Mouse (Mus musculus) hindbrain, embryonic 13.5 days (tissue): ENCODE data around the gene Rnase12. TPM values are rescaled to one million over a fixed set of nuclear protein-coding genes. Genes with fewer than 3 reads are reported as not detected.

Source experiments
- ATAC-seq: fragments of 200-750 bp; cut with Nextera tagmentation; 2 replicates; pipeline ENCODE4 v1.8.0; 2017; ENCODE audit warnings: moderate TSS enrichment; ENCODE audit not compliant: low FRiP score
- H3K27ac ChIP-seq: fragments of 300-500 bp; sonication (generic); 2 replicates; pipeline ENCODE4 v1.5.1; 2015; ENCODE audit warnings: inconsistent platforms, mild to moderate bottlenecking, moderate library complexity
- H3K27me3 ChIP-seq: fragments of 300-500 bp; sonication (generic); 2 replicates; pipeline ENCODE4 v1.6.1; 2015; ENCODE audit warnings: mild to moderate bottlenecking, inconsistent platforms
- H3K36me3 ChIP-seq: fragments of 300-500 bp; sonication (generic); 2 replicates; pipeline ENCODE4 v1.6.1; 2015; ENCODE audit warnings: mild to moderate bottlenecking, inconsistent platforms
- H3K4me1 ChIP-seq: fragments of 300-500 bp; sonication (generic); replicated peaks from 2 replicates; pipeline ENCODE4 v1.6.1; 2015; ENCODE audit warnings: inconsistent platforms
- H3K4me2 ChIP-seq: fragments of 300-500 bp; sonication (generic); 2 replicates; pipeline ENCODE4 v1.6.1; 2015; ENCODE audit warnings: inconsistent platforms, mild to moderate bottlenecking, moderate library complexity
- H3K4me3 ChIP-seq: fragments of 300-500 bp; sonication (generic); 2 replicates; pipeline ENCODE4 v1.5.1; 2015; ENCODE audit warnings: mild to moderate bottlenecking, inconsistent platforms
- H3K9ac ChIP-seq: fragments of 300-500 bp; sonication (generic); 2 replicates; pipeline ENCODE4 v1.6.1; 2015; ENCODE audit warnings: mild to moderate bottlenecking, inconsistent platforms
- H3K9me3 ChIP-seq: fragments of 300-500 bp; sonication (generic); 2 replicates; pipeline ENCODE4 v1.6.1; 2016; ENCODE audit warnings: inconsistent platforms
- WGBS: fragments of 180-500 bp; shearing (Covaris S2); methylation state at CpG from one replicate; pipeline ENCODE4 v1.1.7; 2015; 5-methylcytosine and 5-hydroxymethylcytosine counted together
- polyA plus RNA-seq: library from polyadenylated mRNA; unstranded; fragments of >200 nt; fragmentation: Nextera tagmentation; extraction: Ambion mirVana; gene quantifications from 2 replicates; pipeline ENCODE4 v1.2.1, GENCODE M21; 2015

Gene Rnase12
- polyA plus RNA-seq, 1 experiment from 2014 or later, result not detected

DNA sequence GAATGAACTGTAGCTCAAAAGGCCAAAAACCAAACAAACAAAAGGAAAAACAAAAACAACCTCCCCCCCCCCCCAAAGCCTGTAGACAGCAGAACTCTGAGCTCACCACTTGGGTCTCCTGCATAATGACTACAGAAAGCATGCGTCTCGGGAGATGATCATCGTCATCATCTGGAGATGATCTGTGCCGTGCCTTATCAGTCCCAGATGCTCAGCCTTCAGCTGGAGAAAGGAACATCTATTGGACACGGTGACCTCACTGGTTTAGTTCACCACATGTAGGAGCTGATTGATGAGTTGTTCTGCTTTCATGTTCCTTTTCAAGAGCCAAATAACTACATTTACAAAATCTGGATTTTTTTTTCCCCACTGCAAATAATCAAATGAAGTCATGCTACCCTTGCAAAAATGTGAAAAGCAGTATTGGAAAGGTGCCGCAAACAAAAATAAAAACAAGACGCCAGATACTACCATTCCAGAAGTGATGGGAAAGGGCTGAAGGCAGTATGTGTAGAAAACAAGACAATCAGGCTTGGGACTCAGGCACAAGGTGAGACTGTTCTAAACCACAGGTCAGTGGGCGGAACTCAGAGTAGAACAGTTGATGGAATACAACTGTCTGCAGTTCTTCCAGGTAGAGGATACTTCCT is 50.2 kb downstream of the Rnase12 start, which contains the start of gene Rnase10:
Rnase10 (plus strand) TSS at position 600 of the 650 bp plus-strand sequence.
- Histone ChIP-seq H3K27ac (no peak within 1 kb of the TSS), H3K36me3 (no peaks in the 10 kb centered on the region)

More for the DNA sequence above, 50.2 kb downstream of the Rnase12 start, which contains the start of gene Rnase10:
- Histone ChIP-seq H3K9ac (no peak within 1 kb of the TSS), H3K4me1 (no peaks in the 10 kb centered on the region), H3K4me3 (no peak within 1 kb of the TSS), H3K27me3 (no peaks in the 10 kb centered on the region), H3K9me3 (no peaks in the 10 kb centered on the region), H3K4me2 (no peak within 1 kb of the TSS)
- 85% methylated on average over 8 of the region's 8 CpGs for WGBS
- no peak for ATAC-seq

Other genes with a start within 250 kb of the Rnase12 start
- gene Ccnb1ip1, start 249.9 kb downstream of the Rnase12 start, polyA plus RNA-seq, result not detected in 2 replicates
- gene Parp2, start 249.8 kb downstream of the Rnase12 start, polyA plus RNA-seq, result 42.0 and 44.0 TPM in 2 replicates
- gene Tep1, start 187.1 kb downstream of the Rnase12 start, polyA plus RNA-seq, result 2.5 and 3.2 TPM in 2 replicates
- 0.83 and 1.3 TPM in 2 replicates for gene Klhl33, start 160.2 kb downstream of the Rnase12 start, polyA plus RNA-seq
- 116 and 119 TPM in 2 replicates for gene Osgep, start 132.8 kb downstream of the Rnase12 start, polyA plus RNA-seq
- 225 and 228 TPM in 2 replicates for gene Apex1, start 132.7 kb downstream of the Rnase12 start, polyA plus RNA-seq
- gene Pip4p1, start 126.8 kb downstream of the Rnase12 start, polyA plus RNA-seq, result 79.0 and 87.9 TPM in 2 replicates
- gene Pnp, start 126.6 kb downstream of the Rnase12 start, polyA plus RNA-seq, result 24.9 and 27.0 TPM in 2 replicates
- not detected in 2 replicates for gene Gm49342, start 113.1 kb downstream of the Rnase12 start, polyA plus RNA-seq
- 0.57 and 0.60 TPM in 2 replicates for gene Pnp2, start 101.7 kb downstream of the Rnase12 start, polyA plus RNA-seq
- gene Rnase10, start 49.9 kb downstream of the Rnase12 start, polyA plus RNA-seq, result not detected in 2 replicates
- gene Rnase9, start 15.8 kb downstream of the Rnase12 start, polyA plus RNA-seq, result not detected in 2 replicates
- gene Rnase11, start 7.5 kb downstream of the Rnase12 start, polyA plus RNA-seq, result not detected in 2 replicates
- gene Olfr750, start 16.8 kb upstream of the Rnase12 start, polyA plus RNA-seq, result 0.05 TPM in 1 of 2 replicates, not detected in the other
- gene Rnase4, start 33.4 kb upstream of the Rnase12 start, polyA plus RNA-seq, result 15.3 and 17.5 TPM in 2 replicates
- 4.1 and 4.4 TPM in 2 replicates for gene Ang, start 33.5 kb upstream of the Rnase12 start, polyA plus RNA-seq
- gene Eddm3b, start 56.8 kb upstream of the Rnase12 start, polyA plus RNA-seq, result not detected in 2 replicates
- gene Rnase6, start 66.2 kb upstream of the Rnase12 start, polyA plus RNA-seq, result 0.25 and 0.47 TPM in 2 replicates
- 0.60 TPM in 1 of 2 replicates, not detected in the other for gene Rnase1, start 89.1 kb upstream of the Rnase12 start, polyA plus RNA-seq
- not detected in 2 replicates for gene Rnase2b, start 104.6 kb upstream of the Rnase12 start, polyA plus RNA-seq
- not detected in 2 replicates for gene Ang2, start 141.5 kb upstream of the Rnase12 start, polyA plus RNA-seq
- gene Ear14, start 145.7 kb upstream of the Rnase12 start, polyA plus RNA-seq, result not detected in 2 replicates
- gene Rnase2a, start 198.5 kb upstream of the Rnase12 start, polyA plus RNA-seq, result not detected in 2 replicates